Mouse (Mus musculus): ENCODE measurements around the gene Atp13a2. TPM values are rescaled to one million over a fixed set of nuclear protein-coding genes. Genes with fewer than 3 reads are reported as not detected.

The Atp13a2 gene
- total and polyA plus RNA-seq, 2 experiments, result 13.3 to 34.0 TPM

- Histone ChIP-seq H3K4me1 (ENCODE audit: control insufficient read depth, insufficient read depth, low read length) (no peaks in the 10 kb centered on the region), H3K79me2 (ENCODE audit: control insufficient read depth, insufficient read depth, low read length) (no peaks in the 10 kb centered on the region), H3K36me3 (ENCODE audit: control insufficient read depth, insufficient read depth, low read length) (no peaks in the 10 kb centered on the region; the same call in 1 of the 2 replicates), H3K4me3 (ENCODE audit: insufficient read depth, low read depth, low read length) (no peak overlapping the region), H3K9ac (ENCODE audit: low read depth, low read length) (no peak overlapping the region), H3K27me3 (ENCODE audit: control insufficient read depth, insufficient read depth, low read length) (0 out of 2 replicates have a peak, but pooled peaks cover 2% of the 10 kb centered on the region), H3K27ac (replicated peaks; ENCODE audit: insufficient read depth, low read depth, low read length) (no peak overlapping the region)
- DNase-seq (ENCODE audit: extremely low read depth, low read depth, low spot score), result no peak
- no peak for TF ChIP-seq CTCF (IDR thresholded peaks at IDR 0.05; ENCODE audit: low read depth, low read length)
- no peak for TF ChIP-seq POLR2A (IDR thresholded peaks at IDR 0.05; ENCODE audit: extremely low read depth, insufficient read depth, low read length)
- WGBS, result 66% methylated on average over 8 of the region's 8 CpGs
Observed at GRCm38 (mm10) chr4:141008028-141008427, 21.4 kb downstream of the Atp13a2 start.

DNA sequence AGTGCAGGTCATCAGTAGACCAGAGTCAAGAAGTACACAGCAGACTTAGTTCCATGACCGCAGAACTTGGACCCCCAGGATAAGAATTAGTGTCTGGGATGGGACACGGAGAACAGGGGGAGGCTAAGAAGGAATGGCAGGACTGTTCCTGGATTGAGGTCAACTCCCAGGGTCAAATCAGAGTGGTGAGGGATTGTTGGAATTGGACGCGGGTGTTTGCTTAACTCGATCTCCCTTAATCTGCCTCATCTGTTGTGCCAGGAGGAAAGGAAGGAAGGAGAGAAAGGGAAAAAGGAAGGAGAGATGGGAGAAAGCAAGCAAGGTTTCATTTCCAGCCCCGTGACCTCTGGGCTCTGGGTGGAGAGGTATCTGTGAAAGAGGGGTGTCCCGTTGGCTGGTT is 23.4 kb downstream of the Atp13a2 start, which contains the start of gene Mfap2:
Mfap2 (plus strand) TSS at position 301 of the 400 bp plus-strand sequence.
- Histone ChIP-seq H3K79me2 (ENCODE audit: control insufficient read depth, insufficient read depth, low read length) (no peaks in the 10 kb centered on the region), H3K27me3 (ENCODE audit: control insufficient read depth, insufficient read depth, low read length) (0 out of 2 replicates have a peak, but pooled peaks cover 2% of the 10 kb centered on the region), H3K9ac (ENCODE audit: low read depth, low read length) (peak within 1 kb of the TSS; percentile 33), H3K36me3 (ENCODE audit: control insufficient read depth, insufficient read depth, low read length) (no peaks in the 10 kb centered on the region; the same call in 1 of the 2 replicates), H3K27ac (replicated peaks; ENCODE audit: insufficient read depth, low read depth, low read length) (no peak within 1 kb of the TSS), H3K4me3 (ENCODE audit: insufficient read depth, low read depth, low read length) (peak within 1 kb of the TSS; percentile 35), H3K4me1 (ENCODE audit: control insufficient read depth, insufficient read depth, low read length) (no peaks in the 10 kb centered on the region)
- DNase-seq (ENCODE audit: extremely low read depth, low read depth, low spot score), result no peak
- TF ChIP-seq CTCF (IDR thresholded peaks at IDR 0.05; ENCODE audit: low read depth, low read length), result no peak
- 37% methylated on average over 7 of the region's 7 CpGs for WGBS

DNA sequence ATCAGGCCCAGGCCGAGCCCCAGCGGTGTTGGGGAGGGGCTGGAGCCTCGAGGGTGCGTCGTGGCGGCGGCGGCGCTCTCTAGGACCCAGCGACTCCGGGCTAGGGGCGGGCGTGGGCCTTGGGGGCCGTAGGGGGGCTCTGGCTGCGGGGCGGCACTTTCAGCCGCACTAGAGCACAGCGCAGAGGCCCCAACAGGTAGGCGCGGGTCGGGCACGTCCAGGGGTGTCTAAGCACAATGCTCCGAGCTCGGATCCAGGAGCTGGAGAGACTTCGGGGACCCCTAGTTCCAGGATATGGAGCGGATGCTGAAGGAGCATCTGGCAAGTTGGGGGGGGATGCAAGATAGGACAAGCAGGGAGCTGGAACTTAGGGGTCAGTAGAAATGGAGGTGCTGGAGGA is 23.9 kb downstream of the Atp13a2 start:
- H3K27me3 ChIP-seq (ENCODE audit: control insufficient read depth, insufficient read depth, low read length), result 0 out of 2 replicates have a peak, but pooled peaks cover 2% of the 10 kb centered on the region
- H3K36me3 ChIP-seq (ENCODE audit: control insufficient read depth, insufficient read depth, low read length), result no peaks in the 10 kb centered on the region; the same call in 1 of the 2 replicates
- no peaks in the 10 kb centered on the region for H3K4me1 ChIP-seq (ENCODE audit: control insufficient read depth, insufficient read depth, low read length)
- TF ChIP-seq POLR2A (IDR thresholded peaks at IDR 0.05; ENCODE audit: extremely low read depth, insufficient read depth, low read length) (no peak), CTCF (IDR thresholded peaks at IDR 0.05; ENCODE audit: low read depth, low read length) (no peak)
- no peak overlapping the region for H3K27ac ChIP-seq (replicated peaks; ENCODE audit: insufficient read depth, low read depth, low read length)
- H3K79me2 ChIP-seq (ENCODE audit: control insufficient read depth, insufficient read depth, low read length), result no peaks in the 10 kb centered on the region
- WGBS, result 3% methylated on average over 25 of the region's 26 CpGs
- peak overlapping the region; percentile 33 for H3K9ac ChIP-seq (ENCODE audit: low read depth, low read length)
- peak overlapping the region; percentile 35 for H3K4me3 ChIP-seq (ENCODE audit: insufficient read depth, low read depth, low read length)
- no peak for DNase-seq (ENCODE audit: extremely low read depth, low read depth, low spot score)

DNA sequence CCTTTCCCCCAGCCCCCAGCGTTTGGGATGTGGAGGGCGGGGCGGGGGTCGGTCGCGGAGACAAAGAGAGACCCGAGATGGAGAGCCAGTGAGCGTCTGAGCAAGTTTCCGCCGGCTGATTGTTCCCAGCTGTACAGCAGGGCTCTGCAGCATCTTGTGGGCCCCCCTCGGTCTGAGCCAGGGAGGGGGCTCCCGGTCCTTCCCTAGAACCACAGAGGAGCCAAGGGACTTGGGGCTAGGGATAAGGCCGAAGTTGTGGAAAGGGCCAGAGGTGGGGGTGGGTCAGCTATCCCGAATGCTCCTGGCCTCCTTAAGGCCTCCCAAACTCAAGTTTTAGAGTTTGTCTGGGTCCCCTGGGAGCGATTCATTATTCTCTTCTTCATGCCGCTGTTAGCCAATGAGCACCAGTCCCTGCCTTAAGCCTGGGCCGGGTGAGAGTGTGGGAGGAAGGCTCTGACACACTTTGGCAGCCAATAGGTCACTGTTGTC is 24.3 kb downstream of the Atp13a2 start:
- no peak for DNase-seq (ENCODE audit: extremely low read depth, low read depth, low spot score)
- TF ChIP-seq CTCF (IDR thresholded peaks at IDR 0.05; ENCODE audit: low read depth, low read length), result no peak
- no peak for TF ChIP-seq POLR2A (IDR thresholded peaks at IDR 0.05; ENCODE audit: extremely low read depth, insufficient read depth, low read length)
- peak overlapping the region; percentile 18; the same call in 1 of the 2 replicates for H3K4me3 ChIP-seq (ENCODE audit: insufficient read depth, low read depth, low read length)
- H3K79me2 ChIP-seq (ENCODE audit: control insufficient read depth, insufficient read depth, low read length), result no peaks in the 10 kb centered on the region
- no peak overlapping the region; the same call in 1 of the 2 replicates for H3K9ac ChIP-seq (ENCODE audit: low read depth, low read length)
- no peak overlapping the region for H3K27ac ChIP-seq (replicated peaks; ENCODE audit: insufficient read depth, low read depth, low read length)
- no peaks in the 10 kb centered on the region for H3K4me1 ChIP-seq (ENCODE audit: control insufficient read depth, insufficient read depth, low read length)
- 12% methylated on average over 17 of the region's 17 CpGs for WGBS
- H3K36me3 ChIP-seq (ENCODE audit: control insufficient read depth, insufficient read depth, low read length), result no peaks in the 10 kb centered on the region
- 0 out of 2 replicates have a peak, but pooled peaks cover 2% of the 10 kb centered on the region for H3K27me3 ChIP-seq (ENCODE audit: control insufficient read depth, insufficient read depth, low read length)

GRCm38 (mm10) chr4:141011556-141012328 is 25.1 kb downstream of the Atp13a2 start:
- H3K9ac ChIP-seq (ENCODE audit: low read depth, low read length), result no peak overlapping the region
- DNase-seq (ENCODE audit: extremely low read depth, low read depth, low spot score), result no peak
- H3K79me2 ChIP-seq (ENCODE audit: control insufficient read depth, insufficient read depth, low read length), result no peaks in the 10 kb centered on the region
- H3K27ac ChIP-seq (replicated peaks; ENCODE audit: insufficient read depth, low read depth, low read length), result no peak overlapping the region
- no peak for TF ChIP-seq POLR2A (IDR thresholded peaks at IDR 0.05; ENCODE audit: extremely low read depth, insufficient read depth, low read length)
- no peak for TF ChIP-seq CTCF (IDR thresholded peaks at IDR 0.05; ENCODE audit: low read depth, low read length)
- WGBS, result 72% methylated on average over 14 of the region's 14 CpGs
- H3K4me1 ChIP-seq (ENCODE audit: control insufficient read depth, insufficient read depth, low read length), result no peaks in the 10 kb centered on the region
- no peak overlapping the region for H3K4me3 ChIP-seq (ENCODE audit: insufficient read depth, low read depth, low read length)
- no peaks in the 10 kb centered on the region for H3K36me3 ChIP-seq (ENCODE audit: control insufficient read depth, insufficient read depth, low read length)
- H3K27me3 ChIP-seq (ENCODE audit: control insufficient read depth, insufficient read depth, low read length), result 0 out of 2 replicates have a peak, but pooled peaks cover 2% of the 10 kb centered on the region

DNA sequence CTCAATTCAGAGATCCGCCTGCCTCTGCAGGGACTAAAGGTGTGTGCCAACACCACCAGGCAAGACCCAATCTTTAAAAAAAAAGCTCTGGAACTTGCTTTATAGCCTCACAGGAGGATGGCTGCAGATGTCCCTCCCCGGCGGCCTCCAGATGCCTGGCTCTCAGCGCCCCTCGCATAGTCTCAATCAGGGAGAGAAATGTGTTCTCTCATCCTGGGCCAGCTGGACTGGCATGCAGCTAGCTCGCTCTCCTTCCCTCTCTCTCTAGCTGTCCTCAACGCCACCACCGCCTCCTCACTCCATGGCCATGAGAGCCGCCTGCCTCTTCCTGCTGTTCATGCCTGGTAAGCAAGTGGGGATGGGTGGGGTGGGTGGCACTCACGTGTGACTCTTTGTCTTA is 25.9 kb downstream of the Atp13a2 start:
- H3K36me3 ChIP-seq (ENCODE audit: control insufficient read depth, insufficient read depth, low read length), result no peaks in the 10 kb centered on the region
- no peak for TF ChIP-seq POLR2A (IDR thresholded peaks at IDR 0.05; ENCODE audit: extremely low read depth, insufficient read depth, low read length)
- no peak for TF ChIP-seq CTCF (IDR thresholded peaks at IDR 0.05; ENCODE audit: low read depth, low read length)
- DNase-seq (ENCODE audit: extremely low read depth, low read depth, low spot score), result no peak
- H3K4me1 ChIP-seq (ENCODE audit: control insufficient read depth, insufficient read depth, low read length), result no peaks in the 10 kb centered on the region
- H3K4me3 ChIP-seq (ENCODE audit: insufficient read depth, low read depth, low read length), result no peak overlapping the region
- H3K9ac ChIP-seq (ENCODE audit: low read depth, low read length), result no peak overlapping the region
- H3K79me2 ChIP-seq (ENCODE audit: control insufficient read depth, insufficient read depth, low read length), result no peaks in the 10 kb centered on the region
- H3K27ac ChIP-seq (replicated peaks; ENCODE audit: insufficient read depth, low read depth, low read length), result no peak overlapping the region
- 0 out of 2 replicates have a peak, but pooled peaks cover 2% of the 10 kb centered on the region for H3K27me3 ChIP-seq (ENCODE audit: control insufficient read depth, insufficient read depth, low read length)
- WGBS, result 85% methylated on average over 10 of the region's 10 CpGs
